In the genomic region with DNA sequence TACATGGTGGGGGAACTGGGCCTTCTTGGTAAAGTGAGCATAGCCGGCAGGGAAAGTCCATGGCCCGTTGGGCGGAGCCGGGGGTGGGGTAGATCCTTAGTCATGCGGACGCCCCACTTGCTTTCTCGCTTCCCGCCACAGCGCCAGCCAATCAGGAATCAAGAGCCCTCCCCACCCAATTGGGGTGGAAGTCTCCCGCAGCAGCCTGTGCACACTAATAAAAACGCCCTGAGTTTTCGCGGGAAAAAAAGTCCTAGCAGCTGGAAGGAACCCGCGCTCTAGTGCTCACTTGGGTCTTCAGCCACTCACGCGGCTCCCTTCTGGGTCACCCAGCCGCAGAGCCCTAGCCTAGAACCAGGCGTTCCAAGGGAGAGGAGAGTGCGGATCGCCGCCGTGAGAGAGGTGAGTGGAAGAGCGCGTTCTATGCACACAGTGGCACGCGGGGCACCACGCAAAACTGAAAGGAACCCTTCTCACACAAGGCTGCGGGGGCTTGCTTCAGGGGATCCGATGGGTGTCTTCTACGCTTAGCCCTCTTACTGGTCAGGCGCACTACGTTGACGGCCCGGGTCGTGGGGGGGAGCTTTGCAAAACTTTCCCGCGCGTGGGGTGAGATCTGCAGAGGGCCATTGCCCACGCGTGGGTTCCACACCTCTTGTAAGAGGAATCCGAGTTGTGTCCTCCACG, we compare ENCODE assay signal across 8 mouse cellular contexts. TPM values are rescaled to one million over a fixed set of nuclear protein-coding genes. Genes with fewer than 3 reads are reported as not detected.
DNase-seq lines count a peak whose midpoint lies in the region; ATAC-seq lines count a peak whose summit lies in the region.

A gene (plus strand): TSS at position 162 of the 687 bp plus-strand sequence.

- under 1% methylated on average over 42 of the region's 43 CpGs for WGBS in intestine, embryonic 15.5 days
- under 1% methylated on average over 43 of the region's 43 CpGs for WGBS in neural tube, embryonic 13.5 days

- H3K36me3 ChIP-seq in intestine, embryonic 15.5 days: peaks cover 2% of the 10 kb centered on the region; the same call in 1 of the 2 replicates
- H3K36me3 ChIP-seq in neural tube, embryonic 13.5 days: no peaks in the 10 kb centered on the region

- H3K4me2 ChIP-seq in intestine, embryonic 15.5 days (replicated peaks): peak within 1 kb of the TSS; percentile 95
- H3K4me2 ChIP-seq in neural tube, embryonic 13.5 days: peak within 1 kb of the TSS; percentile 90

- ATAC-seq in intestine, embryonic 15.5 days: peak; percentile 81
- ATAC-seq in neural tube, embryonic 13.5 days (ENCODE audit: low read depth): peak; percentile 42

- peak within 1 kb of the TSS; percentile 67 for H3K9ac ChIP-seq in intestine, embryonic 15.5 days
- H3K9ac ChIP-seq in neural tube, embryonic 13.5 days: peak within 1 kb of the TSS; percentile 74

- peak within 1 kb of the TSS; percentile 71 for H3K4me3 ChIP-seq in intestine, embryonic 15.5 days (replicated peaks)
- peak within 1 kb of the TSS; percentile 74 for H3K4me3 ChIP-seq in neural tube, embryonic 13.5 days

- peaks cover 43% of the 10 kb centered on the region for H3K4me1 ChIP-seq in intestine, embryonic 15.5 days (replicated peaks)
- peaks cover 40% of the 10 kb centered on the region for H3K4me1 ChIP-seq in neural tube, embryonic 13.5 days (replicated peaks)

- H3K9me3 ChIP-seq in intestine, embryonic 15.5 days: no peaks in the 10 kb centered on the region
- H3K9me3 ChIP-seq in neural tube, embryonic 13.5 days: no peaks in the 10 kb centered on the region

- no peaks in the 10 kb centered on the region for H3K27me3 ChIP-seq in intestine, embryonic 15.5 days (replicated peaks)
- no peaks in the 10 kb centered on the region; the same call in 1 of the 2 replicates for H3K27me3 ChIP-seq in neural tube, embryonic 13.5 days

- H3K27ac ChIP-seq in intestine, embryonic 15.5 days: peak within 1 kb of the TSS; percentile 92
- H3K27ac ChIP-seq in neural tube, embryonic 13.5 days (replicated peaks): 0 out of 2 replicates have a peak within 1 kb of the TSS, but pooled peaks have one; percentile 13

- DNase-seq in layer of hippocampus, postnatal 10 days (ENCODE audit: low spot score in 2 of 2): peak; percentile 27 to 42
- DNase-seq in layer of hippocampus, adult 8-10 months (ENCODE audit: low spot score in 2 of 2): no peak
- peak; percentile 97 for DNase-seq in c-Kit-positive CD71-positive TER-119-positive erythroid progenitor cells, embryonic 14.5 days (ENCODE audit: low spot score)
- DNase-seq in gastrocnemius, postnatal 4 days (ENCODE audit: low spot score in 2 of 2): peak; percentile 70 to 88
- DNase-seq in lung, adult 18-20 months: peak; percentile 70 to 75
- DNase-seq in thymus, postnatal 36 days: peak; percentile 76 to 86

RNA-seq across cellular contexts. Expression of the gene that starts here (rescaled TPM):
- 1 to 10 TPM; 5.9 to 6.3 TPM for total RNA-seq in layer of hippocampus, postnatal 10 days (2021)
- 1 to 10 TPM in 3 of 4 experiments, under 1 TPM in 1; 0.77 to 2.5 (median 1.6) TPM for total RNA-seq in layer of hippocampus, adult 8-10 months (2022)
- 10 to 100 TPM; 39.7 to 41.6 TPM for total RNA-seq in gastrocnemius, postnatal 4 days (2021)
- polyA plus RNA-seq in intestine, embryonic 15.5 days (2015; fragmentation: Nextera tagmentation; extraction: Ambion mirVana): 124 and 125 TPM in 2 replicates
- polyA plus RNA-seq in neural tube, embryonic 13.5 days (2015; fragmentation: Nextera tagmentation; extraction: Ambion mirVana): 20.0 and 27.4 TPM in 2 replicates

Comparison
In these comparisons a context has a peak if more than half of its experiments do, and no peak if none do; other contexts are left out.
1. RNA of the gene that starts here (total RNA-seq): 39.7 to 41.6 TPM in gastrocnemius, postnatal 4 days; 5.9 to 6.3 TPM in layer of hippocampus, postnatal 10 days and 0.77 to 2.5 TPM in layer of hippocampus, adult 8-10 months; every median in the first group is over 4 times any median in the second.
2. DNase-seq: peak in layer of hippocampus, postnatal 10 days (2 of 2), c-Kit-positive CD71-positive TER-119-positive erythroid progenitor cells, embryonic 14.5 days (single experiment), gastrocnemius, postnatal 4 days (2 of 2), lung, adult 18-20 months (2 of 2) and thymus, postnatal 36 days (2 of 2); none in layer of hippocampus, adult 8-10 months (0 of 2).